Comparison of ENCODE assay signal across 9 mouse cellular contexts in the genomic region with DNA sequence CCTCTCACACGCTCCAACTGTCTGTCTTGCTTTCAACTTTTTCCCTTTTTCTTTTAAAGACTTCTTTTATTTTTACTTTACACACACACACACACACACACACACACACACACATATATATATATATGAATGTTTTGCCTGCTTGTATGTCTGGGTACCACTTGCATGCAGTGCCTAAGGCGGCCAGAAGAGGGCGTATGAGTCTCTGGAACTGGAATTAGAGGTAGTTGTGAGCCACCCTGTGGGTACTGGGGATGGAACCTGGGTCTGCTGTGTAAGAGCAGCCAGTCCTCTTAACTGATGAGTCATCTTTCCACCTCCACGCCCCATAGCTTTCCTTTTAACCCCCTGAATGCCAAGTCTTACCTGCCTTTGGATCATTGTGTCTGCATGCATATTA. TPM values are rescaled to one million over a fixed set of nuclear protein-coding genes. Genes with fewer than 3 reads are reported as not detected.
DNase-seq lines count a peak whose midpoint lies in the region; TF ChIP-seq lines count a peak whose summit lies in the region.
"Had no signal": no experiment of that assay in that cellular context is flagged by ENCODE, and none has a peak within 500 bp of the region (broad histone marks: within the 10 kb centered on the region; RNA-seq: fewer than 3 reads in every experiment).

No protein-coding gene starts in this region.

- H3K27me3 ChIP-seq in splenic B cell, adult 2 months (ENCODE audit: control insufficient read depth, insufficient read depth, low read length, poor library complexity, severe bottlenecking), result no peaks in the 10 kb centered on the region

- intact Hi-C loops in gastrocnemius, adult 2 months (cut with DNase I), result no loop called here

- H3K27ac ChIP-seq in gastrocnemius, adult 2 months, result no peak overlapping the region

- no peaks in the 10 kb centered on the region for H3K36me3 ChIP-seq in splenic B cell, adult 2 months (ENCODE audit: control insufficient read depth, insufficient read depth, low read length, poor library complexity, severe bottlenecking)

- no peak overlapping the region for H3K4me3 ChIP-seq in gastrocnemius, adult 2 months
- H3K4me3 ChIP-seq: myocyte had no signal

- TF ChIP-seq CTCF in gastrocnemius, adult 2 months (IDR thresholded peaks at IDR 0.05), result peak; percentile 59

- peak; percentile 29 for DNase-seq in gastrocnemius, adult 2 months
- no peak for DNase-seq in gastrocnemius, postnatal 25 days
- peak; percentile 42 for DNase-seq in 3T3-L1 (ENCODE audit: low read depth, low spot score)
- peak; percentile 85 for DNase-seq in R1 (ENCODE audit: low read depth, low spot score)
- peak; percentile 65 for DNase-seq in induced T-regulatory cell, adult 2 months (ENCODE audit: low read depth)
- DNase-seq in splenic B cell, adult 2 months (ENCODE audit: low read depth, low spot score), result peak; percentile 69
- no peak for DNase-seq in heart, adult 9 months (ENCODE audit: low spot score in 2 of 2)
- no peak for DNase-seq in right cerebral cortex, postnatal 14 days

RNA-seq across cellular contexts. Expression of gene Tmem81, which starts 17.9 kb away (rescaled TPM):
- total RNA-seq in gastrocnemius, adult 2 months (2021), result 1 to 10 TPM; 1.3 to 1.7 TPM
- 1 to 10 TPM in 1 of 2 experiments, under 1 TPM in 1; 0.94 to 1.2 TPM for total RNA-seq in gastrocnemius, postnatal 25 days (2021)

RNA-seq across cellular contexts. Expression of gene Cntn2, which starts 19.1 kb away (rescaled TPM):
- total RNA-seq in gastrocnemius, adult 2 months (2021), result under 1 TPM in 1 of 2 experiments, not detected in 1; 0.08 TPM
- total RNA-seq in gastrocnemius, postnatal 25 days (2021), result under 1 TPM; 0.05 to 0.35 TPM

RNA-seq across cellular contexts. Expression of gene Rbbp5, which starts 46.8 kb away (rescaled TPM):
- 10 to 100 TPM; 18.4 to 23.5 TPM for total RNA-seq in gastrocnemius, adult 2 months (2021)
- 10 to 100 TPM; 17.6 to 21.4 TPM for total RNA-seq in gastrocnemius, postnatal 25 days (2021)

Comparison
In these comparisons a context has a peak if more than half of its experiments do, and no peak if none do; other contexts are left out.
1. DNase-seq: peak in gastrocnemius, adult 2 months (single experiment), 3T3-L1 (single experiment), R1 (single experiment), induced T-regulatory cell, adult 2 months (single experiment) and splenic B cell, adult 2 months (single experiment); none in gastrocnemius, postnatal 25 days (single experiment), heart, adult 9 months (0 of 2) and right cerebral cortex, postnatal 14 days (single experiment).